Comparison of ENCODE assay signal across 11 mouse cellular contexts in the genomic region with DNA sequence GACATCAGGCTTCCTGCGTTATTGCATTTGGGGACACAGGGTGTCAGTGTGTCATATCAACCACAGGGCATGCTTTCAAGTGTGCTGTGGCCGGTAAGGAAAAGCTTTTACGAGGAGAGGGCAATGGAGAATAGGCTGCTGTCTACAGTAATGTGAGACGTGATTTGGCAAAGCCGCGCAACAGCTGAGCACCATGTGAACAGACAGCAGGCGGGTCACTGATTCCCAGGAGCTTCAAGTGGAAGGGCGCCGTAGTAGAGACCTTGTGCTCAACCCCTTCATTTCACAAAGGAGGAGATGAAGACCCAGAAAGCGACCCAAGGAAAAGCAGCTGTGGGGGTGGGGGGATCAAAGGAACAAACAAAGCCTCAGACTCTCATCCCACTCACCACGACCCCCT.
DNase-seq lines count a peak whose midpoint lies in the region; ATAC-seq and TF ChIP-seq lines count a peak whose summit lies in the region.
"Had no signal": no experiment of that assay in that cellular context is flagged by ENCODE, and none has a peak within 500 bp of the region (broad histone marks: within the 10 kb centered on the region; RNA-seq: fewer than 3 reads in every experiment).

No protein-coding gene starts in this region.

- no peak for DNase-seq in kidney, adult 18-20 months
- peak; percentile 72 for DNase-seq in brain, embryonic 14.5 days (ENCODE audit: low read depth)
- peak; percentile 54 for DNase-seq in gastrocnemius, adult 18-20 months (ENCODE audit: low spot score)
- peak; percentile 19 for DNase-seq in limb, embryonic 14.5 days (ENCODE audit: low spot score)
- no peak for DNase-seq in thymus, adult 2 months
- no peak for DNase-seq in MN1 (ENCODE audit: low spot score)
- DNase-seq: spleen, adult 18-20 months had no signal

- no peaks in the 10 kb centered on the region for H3K36me3 ChIP-seq in kidney, embryonic 14.5 days (ENCODE audit: control insufficient read depth, insufficient read depth, low read length)
- H3K36me3 ChIP-seq in limb, embryonic 14.5 days (ENCODE audit: control insufficient read depth, insufficient read depth, low read length): no peaks in the 10 kb centered on the region
- H3K36me3 ChIP-seq in thymus, adult 2 months (ENCODE audit: control insufficient read depth, insufficient read depth, low read length): no peaks in the 10 kb centered on the region
- H3K36me3 ChIP-seq: hindbrain, embryonic 15.5 days; liver, embryonic 12.5 days had no signal

- no peak overlapping the region for H3K4me3 ChIP-seq in kidney, embryonic 14.5 days (ENCODE audit: low read length)
- H3K4me3 ChIP-seq in limb, embryonic 14.5 days (replicated peaks; ENCODE audit: low read length): no peak overlapping the region
- no peak overlapping the region for H3K4me3 ChIP-seq in thymus, adult 2 months (ENCODE audit: control insufficient read depth, insufficient read depth, low read length)
- H3K4me3 ChIP-seq: hindbrain, embryonic 15.5 days; liver, embryonic 12.5 days had no signal

- no peak overlapping the region for H3K27ac ChIP-seq in kidney, embryonic 14.5 days (ENCODE audit: low read depth, low read length)
- H3K27ac ChIP-seq in limb, embryonic 14.5 days (replicated peaks; ENCODE audit: low read depth, low read length): no peak overlapping the region
- no peak overlapping the region for H3K27ac ChIP-seq in thymus, adult 2 months (ENCODE audit: control insufficient read depth, insufficient read depth, low read length)
- H3K27ac ChIP-seq: hindbrain, embryonic 15.5 days; liver, embryonic 12.5 days had no signal

- no peak for TF ChIP-seq CTCF in brain, embryonic 14.5 days (IDR thresholded peaks at IDR 0.05; ENCODE audit: borderline replicate concordance, extremely low read depth, insufficient read depth, insufficient read length)
- TF ChIP-seq CTCF in thymus, adult 2 months (IDR thresholded peaks at IDR 0.05; ENCODE audit: borderline replicate concordance, control insufficient read depth, extremely low read depth, insufficient read depth, low read length, poor library complexity): no peak

- no peaks in the 10 kb centered on the region for H3K27me3 ChIP-seq in kidney, embryonic 14.5 days (ENCODE audit: control insufficient read depth, insufficient read depth, low read length)
- no peaks in the 10 kb centered on the region for H3K27me3 ChIP-seq in limb, embryonic 14.5 days (ENCODE audit: control insufficient read depth, insufficient read depth, low read length)
- no peaks in the 10 kb centered on the region for H3K27me3 ChIP-seq in thymus, adult 2 months (ENCODE audit: control insufficient read depth, insufficient read depth, low read length)
- H3K27me3 ChIP-seq: hindbrain, embryonic 15.5 days; liver, embryonic 12.5 days had no signal

- no peaks in the 10 kb centered on the region for H3K9me3 ChIP-seq in kidney, embryonic 14.5 days (ENCODE audit: control insufficient read depth, low read length)
- H3K9me3 ChIP-seq in limb, embryonic 14.5 days (ENCODE audit: control insufficient read depth, low read length): no peaks in the 10 kb centered on the region
- H3K9me3 ChIP-seq: hindbrain, embryonic 15.5 days; liver, embryonic 12.5 days had no signal

- no peak overlapping the region for H3K4me2 ChIP-seq in kidney, embryonic 14.5 days (replicated peaks; ENCODE audit: low read depth, low read length)
- no peak overlapping the region for H3K4me2 ChIP-seq in limb, embryonic 14.5 days (replicated peaks; ENCODE audit: low read depth, low read length, severe bottlenecking)
- H3K4me2 ChIP-seq: hindbrain, embryonic 15.5 days; liver, embryonic 12.5 days had no signal

- ATAC-seq in kidney, embryonic 14.5 days (ENCODE audit: low FRiP score, low TSS enrichment): peak; percentile 52
- peak; percentile 86 for ATAC-seq in limb, embryonic 14.5 days (ENCODE audit: low FRiP score, low read depth)
- ATAC-seq: activated CD4-positive, CD25-positive, alpha-beta regulatory T cell, adult 4 months; liver, embryonic 12.5 days had no signal

- WGBS in kidney, embryonic 14.5 days: 71% methylated on average over 11 of the region's 11 CpGs
- WGBS in limb, embryonic 14.5 days: 54% methylated on average over 11 of the region's 11 CpGs
- WGBS in thymus, adult 2 months: 88% methylated on average over 11 of the region's 11 CpGs

- no peak overlapping the region for H3K9ac ChIP-seq in kidney, embryonic 14.5 days (ENCODE audit: low read depth, low read length)
- no peak overlapping the region for H3K9ac ChIP-seq in limb, embryonic 14.5 days (ENCODE audit: low read depth, low read length, severe bottlenecking)
- H3K9ac ChIP-seq: hindbrain, embryonic 15.5 days; liver, embryonic 12.5 days had no signal

- no peaks in the 10 kb centered on the region for H3K4me1 ChIP-seq in kidney, embryonic 14.5 days (ENCODE audit: control insufficient read depth, insufficient read depth, low read length)
- peaks cover 13% of the 10 kb centered on the region for H3K4me1 ChIP-seq in limb, embryonic 14.5 days (ENCODE audit: control insufficient read depth, insufficient read depth, low read length)
- no peaks in the 10 kb centered on the region for H3K4me1 ChIP-seq in thymus, adult 2 months (replicated peaks; ENCODE audit: control insufficient read depth, insufficient read depth, low read length)
- H3K4me1 ChIP-seq: liver, embryonic 12.5 days had no signal

- TF ChIP-seq POLR2A in brain, embryonic 14.5 days (IDR thresholded peaks at IDR 0.05; ENCODE audit: borderline replicate concordance, extremely low read depth, insufficient read depth, insufficient read length, poor library complexity, severe bottlenecking): no peak
- no peak for TF ChIP-seq POLR2A in limb, embryonic 14.5 days (IDR thresholded peaks at IDR 0.05; ENCODE audit: borderline replicate concordance, extremely low read depth, insufficient read depth, insufficient read length)
- no peak for TF ChIP-seq POLR2A in thymus, adult 2 months (IDR thresholded peaks at IDR 0.05; ENCODE audit: control insufficient read depth, extremely low read depth, insufficient read depth, low read length, poor library complexity)

Comparison
In these comparisons a context has a peak if more than half of its experiments do, and no peak if none do; other contexts are left out.
1. DNase-seq: peak in brain, embryonic 14.5 days (single experiment), gastrocnemius, adult 18-20 months (single experiment) and limb, embryonic 14.5 days (single experiment); none in kidney, adult 18-20 months (single experiment), thymus, adult 2 months (single experiment) and MN1 (single experiment).